Mouse (Mus musculus): ENCODE results near the gene Srebf1.

The Srebf1 gene

GRCm38 (mm10) chr11:60206207-60206606 is 16.2 kb downstream of the Srebf1 start:
- no peak for DNase-seq (ENCODE audit: extremely low spot score)

- DNase-seq (ENCODE audit: extremely low spot score) = no peak
Measured at GRCm38 (mm10) chr11:60205026-60205425, 17.4 kb downstream of the Srebf1 start.

GRCm38 (mm10) chr11:60202710-60203638 is 19.4 kb downstream of the Srebf1 start:
- DNase-seq (ENCODE audit: extremely low spot score) = no peak

DNA sequence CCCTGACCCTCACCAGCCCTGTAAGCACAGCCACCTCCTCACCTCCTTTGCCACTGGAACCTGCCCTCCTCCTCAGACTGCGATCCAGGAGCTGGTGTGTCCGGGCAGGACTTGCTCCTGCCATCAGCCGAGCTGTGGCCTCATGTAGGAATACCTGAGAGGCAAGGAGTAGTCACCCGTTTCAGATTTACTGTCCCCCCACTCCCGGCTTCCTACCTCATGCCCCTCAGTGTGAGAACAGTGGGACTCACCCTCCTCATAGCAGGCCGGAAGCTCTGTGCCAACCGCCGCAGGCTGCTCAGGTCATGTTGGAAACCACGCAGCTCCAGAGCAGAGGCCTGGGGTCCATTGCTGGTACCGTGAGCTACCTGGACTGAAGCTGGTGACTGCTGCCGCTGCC is 22.0 kb downstream of the Srebf1 start:
- DNase-seq (ENCODE audit: extremely low spot score) = no peak

DNA sequence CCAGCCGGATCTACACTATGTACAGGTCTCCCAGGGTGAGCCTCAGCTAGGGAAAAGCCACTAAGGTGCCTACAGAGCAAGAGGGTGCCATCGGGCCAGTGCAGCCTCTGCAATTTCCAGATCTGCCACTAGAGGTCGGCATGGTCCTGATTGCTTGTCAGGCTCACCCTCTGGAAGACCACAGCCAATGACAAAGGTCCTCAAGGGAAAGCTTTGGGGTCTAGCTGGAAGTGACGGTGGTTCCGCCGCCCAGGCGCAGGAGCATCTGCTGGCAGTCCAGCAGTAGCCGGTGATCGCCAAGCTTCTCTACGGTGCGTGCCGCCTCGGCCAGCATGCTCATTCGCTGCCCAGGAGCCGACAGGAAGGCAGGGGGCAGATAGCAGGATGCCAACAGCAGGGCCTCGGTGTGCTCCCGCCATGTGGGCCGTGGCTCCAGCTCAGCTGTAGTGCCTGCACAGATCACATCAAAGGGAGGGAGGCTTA is 22.6 kb downstream of the Srebf1 start:
- peak; percentile 91 for DNase-seq (ENCODE audit: extremely low spot score)

DNA sequence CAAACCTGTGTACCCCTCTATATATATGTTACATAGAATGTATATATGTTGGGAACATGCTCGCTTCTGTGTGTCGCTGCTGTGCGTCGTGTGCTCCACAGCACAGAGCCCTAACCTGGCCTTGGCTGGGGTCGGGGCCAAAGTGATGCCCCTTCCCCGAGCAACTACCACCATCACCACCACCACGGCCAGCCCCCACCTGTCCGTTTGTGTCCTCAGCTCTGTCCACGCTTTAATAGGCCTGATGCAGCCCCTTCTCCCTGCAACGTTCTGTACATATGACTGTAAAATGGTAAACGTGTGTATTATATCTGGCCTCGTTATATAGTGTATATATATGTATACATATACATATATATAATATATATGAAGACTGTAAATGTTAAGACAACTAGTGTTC is 23.7 kb downstream of the Srebf1 start:
- DNase-seq (ENCODE audit: extremely low spot score) = no peak

- no peak for DNase-seq (ENCODE audit: extremely low spot score)
Measured at GRCm38 (mm10) chr11:60197998-60198619, 24.3 kb downstream of the Srebf1 start.

DNA sequence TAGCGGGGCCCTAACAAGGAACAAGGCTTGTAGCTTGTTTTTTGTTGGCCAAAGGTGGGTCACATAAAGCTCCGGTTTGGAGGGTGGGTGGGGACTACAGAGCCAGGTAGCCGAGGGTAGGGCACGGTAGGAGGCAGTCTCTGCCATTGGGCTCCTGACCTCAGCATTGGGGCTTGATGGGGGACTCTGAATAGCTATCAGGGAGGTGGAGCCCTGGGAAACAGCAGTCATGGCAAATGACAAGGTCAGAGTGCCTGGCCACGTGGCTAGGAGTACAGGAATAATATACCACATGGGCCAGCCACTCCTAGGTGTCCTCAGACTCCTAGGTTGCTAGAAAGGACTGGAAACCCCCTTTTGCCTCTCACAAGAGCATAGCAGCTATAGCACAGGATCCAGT is 26.0 kb downstream of the Srebf1 start:
- no peak for DNase-seq (ENCODE audit: extremely low spot score)

DNA sequence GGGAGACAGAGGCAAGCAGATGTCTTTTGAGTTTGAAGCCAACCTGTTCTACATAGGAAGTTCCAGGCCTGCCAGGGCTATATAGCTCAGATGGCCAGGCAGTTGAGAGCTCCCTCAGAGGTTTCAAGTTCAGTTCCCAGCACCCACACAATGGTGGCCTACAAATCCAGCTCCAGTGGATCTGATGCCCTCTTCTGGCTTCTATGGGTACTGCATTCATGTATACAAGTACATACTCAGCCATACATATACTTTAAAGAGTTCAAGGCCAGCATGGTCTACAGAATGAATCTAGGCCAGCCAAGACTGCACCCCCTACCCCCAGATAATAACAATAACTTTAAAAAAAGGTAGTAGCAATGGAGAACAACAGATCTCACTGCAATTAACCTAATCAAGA is 27.3 kb downstream of the Srebf1 start:
- DNase-seq (ENCODE audit: extremely low spot score) = no peak

- no peak for DNase-seq (ENCODE audit: extremely low spot score)
Measured at GRCm38 (mm10) chr11:60193556-60193955, 28.8 kb downstream of the Srebf1 start.

- no peak for DNase-seq (ENCODE audit: extremely low spot score)
Measured at GRCm38 (mm10) chr11:60192534-60192933, 29.8 kb downstream of the Srebf1 start.

DNA sequence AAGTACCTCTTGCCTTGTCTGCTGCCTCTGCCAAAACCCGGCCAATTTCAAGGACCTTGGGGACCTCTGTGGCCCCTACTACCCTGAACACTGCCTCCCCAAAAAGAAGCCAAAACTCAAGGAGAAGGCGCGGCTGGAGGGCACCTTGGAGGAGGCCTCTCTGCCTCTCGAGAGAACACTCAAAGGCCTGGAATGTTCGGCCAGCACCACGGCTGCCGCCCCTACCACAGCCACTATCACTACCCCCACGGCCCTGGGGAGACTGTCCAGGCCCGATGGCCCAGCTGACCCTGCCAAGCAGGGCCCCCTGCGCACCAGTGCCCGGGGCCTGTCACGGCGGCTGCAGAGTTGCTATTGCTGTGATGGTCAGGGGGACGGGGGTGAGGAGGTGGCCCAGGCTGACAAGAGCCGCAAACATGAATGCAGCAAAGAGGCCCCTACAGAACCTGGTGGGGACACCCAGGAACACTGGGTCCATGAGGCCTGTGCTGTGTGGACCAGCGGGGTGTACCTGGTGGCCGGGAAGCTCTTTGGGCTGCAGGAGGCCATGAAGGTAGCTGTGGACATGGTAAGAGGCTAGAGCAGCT is 32.2 kb downstream of the Srebf1 start:
- no peak for DNase-seq (ENCODE audit: extremely low spot score)

DNA sequence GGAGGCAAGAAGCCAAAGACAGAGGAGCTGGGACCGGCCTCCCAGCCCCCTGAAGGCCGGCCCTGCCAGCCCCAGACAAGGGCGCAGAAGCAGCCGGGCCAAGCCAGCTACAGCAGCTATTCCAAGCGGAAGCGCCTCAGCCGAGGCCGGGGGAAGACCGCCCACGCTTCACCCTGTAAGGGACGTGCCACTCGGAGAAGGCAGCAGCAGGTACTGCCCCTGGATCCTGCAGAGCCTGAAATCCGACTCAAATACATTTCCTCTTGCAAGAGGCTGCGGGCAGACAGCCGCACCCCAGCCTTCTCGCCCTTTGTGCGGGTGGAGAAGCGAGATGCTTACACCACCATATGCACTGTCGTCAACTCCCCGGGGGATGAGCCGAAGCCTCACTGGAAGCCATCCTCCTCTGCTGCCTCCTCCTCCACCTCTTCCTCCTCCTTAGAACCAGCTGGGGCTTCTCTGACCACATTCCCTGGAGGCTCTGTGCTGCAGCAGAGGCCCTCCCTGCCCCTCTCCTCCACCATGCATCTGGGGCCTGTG is 32.8 kb downstream of the Srebf1 start:
- DNase-seq (ENCODE audit: extremely low spot score) = no peak

GRCm38 (mm10) chr11:60188275-60188853 is 34.0 kb downstream of the Srebf1 start:
- no peak for DNase-seq (ENCODE audit: extremely low spot score)

GRCm38 (mm10) chr11:60187070-60187469 is 35.3 kb downstream of the Srebf1 start:
- DNase-seq (ENCODE audit: extremely low spot score) = no peak

DNA sequence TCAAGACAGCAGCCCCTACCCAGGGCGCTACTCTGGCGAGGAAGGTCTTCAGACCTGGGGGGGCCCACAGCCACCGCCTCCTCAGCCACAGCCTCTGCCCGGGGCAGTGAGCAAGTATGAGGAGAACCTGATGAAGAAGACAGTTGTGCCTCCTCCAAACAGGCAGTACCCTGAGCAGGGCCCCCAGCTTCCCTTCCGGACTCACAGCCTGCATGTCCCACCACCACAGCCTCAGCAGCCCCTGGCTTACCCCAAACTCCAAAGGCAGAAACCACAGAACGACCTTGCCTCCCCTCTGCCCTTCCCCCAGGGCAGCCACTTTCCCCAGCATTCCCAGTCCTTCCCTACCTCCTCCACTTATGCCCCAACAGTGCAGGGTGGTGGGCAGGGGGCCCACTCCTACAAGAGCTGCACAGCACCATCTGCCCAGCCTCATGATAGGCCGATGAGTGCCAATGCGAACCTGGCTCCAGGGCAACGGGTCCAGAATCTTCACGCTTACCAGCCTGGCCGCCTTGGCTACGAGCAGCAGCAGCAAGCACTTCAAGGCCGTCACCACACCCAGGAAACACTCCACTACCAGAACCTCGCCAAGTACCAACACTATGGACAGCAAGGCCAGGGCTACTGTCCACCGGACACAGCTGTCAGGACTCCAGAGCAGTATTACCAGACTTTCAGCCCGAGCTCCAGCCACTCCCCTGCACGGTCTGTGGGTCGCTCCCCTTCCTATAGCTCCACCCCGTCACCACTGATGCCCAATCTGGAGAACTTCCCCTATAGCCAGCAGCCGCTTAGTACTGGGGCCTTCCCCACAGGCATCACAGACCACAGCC is 36.8 kb downstream of the Srebf1 start:
- no peak for DNase-seq (ENCODE audit: extremely low spot score)

GRCm38 (mm10) chr11:60184346-60185325 is 37.7 kb downstream of the Srebf1 start:
- no peak for DNase-seq (ENCODE audit: extremely low spot score)

DNA sequence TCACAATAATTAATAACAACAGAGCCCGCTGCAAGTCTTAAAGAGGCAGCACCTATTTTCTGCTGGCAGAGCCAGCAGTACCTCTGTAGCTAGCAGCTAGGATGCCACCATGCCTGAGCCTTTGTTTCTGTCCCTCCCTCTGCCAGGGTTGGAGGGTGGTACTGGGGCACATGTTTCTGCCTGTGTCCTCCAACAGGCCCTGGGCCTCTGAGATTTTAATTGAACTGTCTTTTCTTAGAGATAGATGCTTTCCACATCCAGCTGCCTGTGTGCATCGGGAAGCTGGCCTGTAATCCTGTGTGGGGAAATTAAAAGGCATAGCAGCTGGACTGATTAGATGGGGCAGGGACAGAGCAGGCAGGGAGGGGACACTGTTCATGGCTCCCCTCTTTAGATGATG is 39.6 kb downstream of the Srebf1 start:
- no peak for DNase-seq (ENCODE audit: extremely low spot score)

GRCm38 (mm10) chr11:60182116-60182670 is 40.2 kb downstream of the Srebf1 start:
- no peak for DNase-seq (ENCODE audit: extremely low spot score)

DNA sequence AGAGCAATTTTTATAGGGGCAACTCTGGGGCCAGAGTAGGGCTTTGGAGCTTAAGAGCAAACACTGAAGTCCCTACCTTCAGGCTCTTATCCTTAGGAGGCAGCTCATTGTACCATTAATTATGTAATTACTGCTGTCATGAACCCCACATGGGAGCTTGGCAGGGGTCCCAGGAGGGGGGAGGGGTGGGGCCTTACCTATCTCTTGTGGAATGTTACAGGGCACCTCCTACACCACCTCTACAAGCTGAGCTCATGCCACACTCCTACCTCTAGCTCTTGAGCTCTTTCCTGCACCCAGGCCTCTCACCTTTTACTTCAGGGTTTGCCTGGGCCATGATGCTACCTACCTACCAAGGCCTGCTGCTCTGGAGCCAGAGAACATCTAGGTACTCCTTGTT is 43.9 kb downstream of the Srebf1 start:
- no peak for DNase-seq (ENCODE audit: extremely low spot score)
